Mouse (Mus musculus) lung, adult 18-20 months (tissue): ENCODE data around the gene Tcl1b2.
"Not testable (repeated sequence)": the region's sequence is repeated elsewhere in the genome, so short reads cannot be mapped to it uniquely, and the experiment has no call there.

Experiments
- DNase-seq, 2 experiments: peaks; one replicate each; pipeline ENCODE4 v3.0.0; 2022; ENCODE audit warnings: mixed read lengths in 2 of 2

The Tcl1b2 gene

DNA sequence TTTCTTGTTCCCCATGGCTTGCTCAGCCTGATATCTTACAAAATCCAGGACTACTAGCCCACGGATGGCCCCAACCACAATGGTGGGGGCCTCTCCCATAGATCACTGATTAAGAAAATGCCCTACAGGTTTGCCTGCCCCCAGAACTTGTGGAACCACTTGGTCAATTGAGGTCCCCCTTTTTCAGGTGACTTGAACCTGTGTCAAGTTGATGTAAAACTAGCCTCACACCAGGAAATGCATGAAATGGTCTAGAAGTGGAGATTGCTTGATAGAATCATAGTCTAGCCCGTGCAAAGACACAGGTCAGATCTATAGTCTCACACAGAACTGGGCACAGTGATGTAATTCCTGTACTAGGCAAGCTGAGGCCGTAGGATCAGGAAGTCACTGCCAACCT lies at the start of gene Tcl1b2:
Gene Tcl1b2, plus strand, starts transcription at position 301 of the 400 bp plus-strand sequence.
- no peak for DNase-seq

DNA sequence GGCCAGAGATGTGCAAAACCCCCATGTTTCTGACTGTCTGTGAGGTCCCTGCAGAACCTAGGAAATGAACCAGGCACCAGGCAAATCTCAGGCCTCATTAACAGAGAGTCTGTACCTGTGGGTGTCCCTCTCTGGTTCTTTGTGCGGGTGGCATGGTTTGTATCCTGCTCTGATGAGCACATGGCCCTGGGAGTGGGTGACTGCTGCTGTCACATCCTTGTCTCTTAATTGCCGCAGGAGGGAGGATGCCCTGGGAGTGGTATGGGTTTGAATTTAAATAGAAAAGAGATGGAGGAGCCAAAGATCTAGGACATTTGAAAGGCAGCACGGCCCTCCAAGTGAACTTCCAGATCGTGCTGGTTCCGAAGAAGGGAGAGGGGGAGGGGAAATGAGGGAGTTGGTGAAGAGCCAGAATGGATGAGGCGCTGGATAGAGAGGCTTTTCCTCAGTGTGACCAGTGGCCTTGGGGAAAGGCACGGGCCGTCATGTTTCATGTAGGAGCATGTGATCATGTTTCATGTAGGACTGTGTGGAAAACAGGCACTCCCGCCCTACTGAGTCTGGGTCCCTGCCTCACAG lies 46.3 kb upstream of the Tcl1b2 start:
- DNase-seq: no peak

DNA sequence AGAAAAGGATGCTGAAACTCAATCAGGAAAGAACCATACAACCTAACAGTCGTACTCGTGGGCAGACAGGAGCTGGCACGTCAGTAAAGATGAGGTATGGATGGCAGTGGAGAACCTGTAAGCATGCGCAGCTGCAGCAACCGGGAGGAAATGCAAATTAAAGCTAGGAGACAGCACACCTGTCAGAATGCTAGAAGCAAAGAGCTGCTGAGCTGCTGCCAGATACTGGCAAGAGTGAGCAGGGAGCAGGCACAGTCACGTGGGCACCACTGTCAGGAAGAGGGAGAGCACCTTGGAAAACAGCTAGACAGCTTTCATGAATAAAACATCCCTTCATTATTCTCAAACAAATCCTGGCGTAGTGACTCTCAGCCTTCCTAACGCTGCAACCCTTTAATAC lies 42.9 kb upstream of the Tcl1b2 start:
- no peak for DNase-seq

DNA sequence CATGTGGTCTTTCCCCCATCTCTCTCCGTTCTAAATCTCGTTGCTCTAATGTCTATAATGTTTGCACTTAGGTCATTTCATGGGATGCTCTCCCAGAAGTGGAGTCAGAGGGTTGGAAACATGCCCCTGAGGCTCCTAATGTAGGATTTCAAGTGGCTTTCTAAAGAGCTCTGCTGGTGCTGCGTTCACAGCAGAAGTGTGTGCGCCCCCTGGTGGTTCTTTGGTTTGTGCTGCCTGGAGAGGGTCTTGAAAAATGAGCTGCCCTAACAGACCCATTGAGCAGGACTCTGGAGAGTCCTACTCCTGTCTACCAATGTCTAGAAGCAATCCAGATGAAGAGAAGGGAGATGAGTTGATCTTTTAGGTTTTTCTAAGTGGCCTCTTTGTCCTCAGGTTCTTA lies 41.8 kb upstream of the Tcl1b2 start:
- peak; percentile 49 to 64 for DNase-seq

DNA sequence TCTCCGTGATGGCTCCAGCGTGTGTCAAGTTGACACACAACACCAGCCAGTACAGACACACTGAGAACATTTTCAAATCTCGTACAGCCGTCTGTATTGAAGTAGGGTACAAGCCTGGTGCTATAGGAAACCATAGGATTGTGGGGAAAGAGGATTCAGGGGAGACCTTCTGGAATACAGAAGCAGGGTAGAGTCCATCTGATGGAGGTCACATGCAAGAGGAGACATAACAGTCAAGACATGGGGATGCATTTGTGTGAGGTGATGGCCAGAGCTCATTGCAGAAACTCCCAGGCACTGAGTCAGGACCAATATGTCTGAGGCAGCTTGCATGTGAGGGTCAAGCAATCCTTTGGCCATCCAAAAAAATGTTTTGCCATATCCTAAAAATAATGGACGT lies 40.5 kb upstream of the Tcl1b2 start:
- no peak for DNase-seq

DNA sequence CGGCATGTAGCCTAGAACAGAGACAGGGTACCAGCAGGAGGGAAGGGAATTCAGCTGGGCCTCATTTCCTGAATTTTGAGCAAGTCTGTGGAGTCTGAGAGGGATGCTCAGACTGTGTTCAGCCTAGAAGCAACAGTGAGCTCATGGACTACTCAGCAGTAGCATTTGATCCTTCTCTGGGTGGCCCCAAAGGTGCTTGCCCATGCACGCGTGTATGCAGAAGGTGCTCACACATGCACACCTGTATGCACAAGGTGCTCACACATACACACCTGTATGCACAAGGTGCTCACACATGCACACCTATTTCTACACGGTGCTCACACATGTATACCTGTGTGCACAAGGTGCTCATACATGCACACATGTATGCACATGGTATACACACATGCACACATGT lies 37.0 kb upstream of the Tcl1b2 start:
- DNase-seq: no peak

DNA sequence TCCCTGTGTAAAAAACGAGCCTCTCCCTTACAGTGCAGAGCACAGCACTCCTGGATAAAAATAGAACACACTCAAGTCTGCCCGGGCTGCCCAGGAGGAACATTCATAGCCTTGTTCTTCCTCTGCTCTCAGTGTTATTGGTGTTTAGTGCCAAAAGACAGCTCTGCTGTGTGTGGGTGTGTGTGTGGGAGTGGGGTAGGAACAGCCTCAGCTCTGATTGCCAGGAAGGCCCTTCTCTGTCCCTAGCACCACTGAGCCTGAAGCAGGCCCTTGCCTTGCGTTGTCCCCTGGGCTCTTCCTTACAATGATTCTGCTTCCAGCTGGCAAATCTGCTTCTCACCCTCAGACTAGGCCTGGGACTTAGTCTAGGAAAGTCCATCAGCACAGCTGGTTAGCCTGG lies 36.4 kb upstream of the Tcl1b2 start:
- no peak for DNase-seq

DNA sequence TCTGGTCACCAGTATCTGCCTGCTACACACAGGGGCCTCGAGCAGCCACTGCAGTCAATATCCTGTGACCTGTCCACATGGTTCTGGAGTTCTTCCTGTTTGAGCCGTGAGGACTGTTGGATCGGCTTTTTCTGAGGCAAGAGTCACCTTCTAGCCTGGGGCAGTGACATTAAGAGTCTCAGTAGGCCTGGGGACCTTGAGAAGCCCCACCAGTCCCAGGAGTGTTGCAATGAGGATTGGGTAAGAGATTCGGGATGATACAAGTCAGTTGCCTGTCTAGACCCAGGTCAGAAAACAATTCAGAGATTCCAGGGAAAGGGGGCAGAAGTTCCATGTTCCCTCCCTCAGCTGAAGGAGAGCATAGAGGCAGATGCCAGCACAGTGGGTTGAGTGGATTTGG lies 36.0 kb upstream of the Tcl1b2 start:
- DNase-seq: no peak

DNA sequence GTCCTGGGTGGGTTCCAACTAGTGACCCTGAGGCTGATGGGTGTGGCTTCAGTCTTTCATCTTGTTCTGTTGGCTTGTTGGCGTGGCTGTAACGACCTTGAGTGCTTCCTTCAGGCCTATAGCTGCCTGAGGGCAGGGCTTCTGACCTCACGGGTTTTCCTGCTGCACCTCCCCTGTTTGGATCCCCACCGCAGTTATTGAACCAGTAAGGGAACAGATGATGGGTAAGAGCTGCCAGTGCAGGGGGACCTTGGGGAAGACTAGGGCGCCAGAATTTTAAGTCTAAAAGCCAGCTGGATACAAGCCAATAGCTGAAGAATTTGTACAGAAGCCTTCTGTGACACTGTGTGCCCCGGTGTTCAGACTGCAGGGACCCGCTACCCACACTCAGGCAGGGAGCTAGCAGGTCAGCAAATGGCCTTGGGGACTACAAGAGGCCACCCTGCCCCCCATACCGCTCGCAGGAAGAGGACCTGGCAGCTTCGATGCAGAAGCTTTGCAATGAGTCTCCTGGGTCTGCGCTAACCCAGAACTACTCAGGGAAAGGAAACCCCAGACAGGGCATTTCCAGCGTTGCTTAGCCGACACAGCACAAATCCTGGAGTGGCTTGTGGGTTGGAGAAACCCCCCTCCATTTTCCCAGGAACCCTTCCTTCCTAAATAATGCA lies 33.4 kb upstream of the Tcl1b2 start:
- DNase-seq: no peak

DNA sequence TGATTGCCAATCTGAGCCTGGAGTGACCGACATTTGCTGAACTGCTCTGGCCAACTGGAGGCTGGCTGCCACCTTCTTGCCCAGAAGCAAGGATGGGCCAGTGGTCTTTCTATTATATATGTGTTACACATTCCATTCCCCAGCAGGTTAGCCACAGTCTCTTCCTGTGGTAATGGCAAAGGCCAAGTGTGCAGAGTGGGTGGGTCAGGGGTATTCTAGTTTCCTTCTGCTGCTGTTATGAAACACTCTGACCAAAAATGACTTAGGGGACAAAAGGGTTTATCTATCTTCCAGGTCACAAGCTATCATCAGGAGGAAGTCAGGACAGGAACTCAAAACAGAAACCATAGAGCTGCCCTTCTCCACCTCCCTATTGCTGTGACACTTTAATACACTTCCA lies 29.2 kb upstream of the Tcl1b2 start:
- DNase-seq: no peak

DNA sequence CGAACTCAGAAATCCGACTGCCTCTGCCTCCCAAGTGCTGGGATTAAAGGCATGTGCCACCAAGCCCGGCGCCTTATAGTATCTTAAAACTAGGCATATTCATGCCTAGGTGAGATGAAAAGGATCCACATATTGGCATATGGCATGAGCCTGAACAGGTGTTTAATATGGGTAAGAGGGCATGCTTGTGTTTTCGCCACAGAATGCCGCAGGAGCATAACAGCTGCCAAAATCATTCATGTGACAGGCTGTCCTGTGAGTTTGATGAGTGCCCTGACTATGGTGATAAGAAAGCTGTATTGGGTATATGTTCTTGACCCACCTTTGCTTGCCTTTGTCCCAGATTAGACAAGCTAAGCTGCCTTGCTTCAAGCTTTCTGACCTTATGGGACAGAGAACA lies 20.5 kb upstream of the Tcl1b2 start:
- DNase-seq: no peak

DNA sequence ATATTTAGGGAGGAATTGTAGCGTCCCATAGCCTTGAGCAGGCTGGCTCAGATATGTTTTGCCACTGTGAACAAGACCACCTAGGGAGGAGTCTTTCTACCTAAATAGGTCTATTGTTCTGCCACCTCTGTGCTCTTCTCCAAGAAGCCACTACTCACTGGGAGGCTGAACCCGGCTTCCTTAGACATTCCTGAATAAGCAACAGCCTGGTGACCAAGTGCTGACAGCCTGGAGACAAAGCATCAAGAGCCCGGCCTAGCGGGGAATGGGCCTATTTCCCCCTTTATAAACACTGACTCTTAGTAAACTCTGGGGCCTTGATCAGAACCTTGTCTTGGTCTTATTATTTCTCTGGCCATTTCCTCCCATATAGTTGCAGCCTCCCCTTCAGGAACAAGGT lies 19.3 kb upstream of the Tcl1b2 start:
- no peak for DNase-seq

DNA sequence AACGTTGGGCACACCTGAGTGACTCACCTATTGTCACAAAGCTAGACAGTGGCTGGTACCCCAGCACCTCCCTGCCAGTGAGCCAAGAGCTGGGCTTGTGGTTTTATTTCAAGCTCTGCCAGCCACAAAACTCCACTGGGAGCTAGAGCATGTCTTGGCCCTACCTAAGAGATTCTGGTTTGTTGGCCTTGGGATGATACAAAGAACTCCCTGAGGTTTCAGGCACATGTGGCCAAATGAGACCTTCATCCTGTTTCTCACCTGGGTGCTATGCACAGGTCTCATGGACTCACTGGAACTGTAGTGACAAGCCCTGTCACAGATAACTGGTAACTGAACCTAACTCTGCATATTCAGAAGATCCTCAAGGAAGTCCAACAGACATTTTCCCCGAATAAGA lies 18.2 kb upstream of the Tcl1b2 start:
- no peak for DNase-seq

DNA sequence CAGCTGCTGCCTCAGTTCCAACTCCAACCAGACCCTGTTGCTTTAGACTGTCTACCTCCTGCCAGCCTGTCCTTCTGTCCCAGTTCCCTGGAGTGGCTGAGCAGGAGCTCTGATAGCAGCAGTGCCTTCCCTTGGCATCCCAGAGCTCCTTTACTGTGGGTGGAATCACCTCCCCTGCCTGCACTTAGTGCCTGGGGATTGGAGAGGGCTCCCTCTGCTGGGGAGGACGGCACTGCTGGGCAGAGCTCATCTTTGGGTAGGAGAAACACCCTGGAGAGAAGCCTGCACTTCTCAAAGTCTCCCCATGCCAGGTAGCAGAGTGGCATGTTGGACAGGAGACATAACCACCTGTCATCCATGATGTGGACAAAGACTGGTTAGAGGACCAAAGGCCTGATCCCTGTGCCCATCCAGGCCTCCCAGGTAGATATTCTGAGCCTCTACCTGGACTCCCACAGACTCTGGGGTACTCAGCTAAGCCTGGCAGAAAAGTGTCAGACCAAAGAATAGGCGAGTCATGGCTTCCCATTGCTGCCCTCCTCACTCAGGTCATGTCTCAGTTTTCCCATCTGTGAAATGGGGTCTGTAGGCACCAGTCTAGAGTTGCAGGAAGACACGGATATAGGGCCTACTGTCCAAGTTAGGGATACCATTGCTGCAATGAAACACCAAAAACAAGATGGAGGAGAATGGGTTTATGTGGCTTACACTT lies 16.2 kb upstream of the Tcl1b2 start:
- not testable (repeated sequence) for DNase-seq

DNA sequence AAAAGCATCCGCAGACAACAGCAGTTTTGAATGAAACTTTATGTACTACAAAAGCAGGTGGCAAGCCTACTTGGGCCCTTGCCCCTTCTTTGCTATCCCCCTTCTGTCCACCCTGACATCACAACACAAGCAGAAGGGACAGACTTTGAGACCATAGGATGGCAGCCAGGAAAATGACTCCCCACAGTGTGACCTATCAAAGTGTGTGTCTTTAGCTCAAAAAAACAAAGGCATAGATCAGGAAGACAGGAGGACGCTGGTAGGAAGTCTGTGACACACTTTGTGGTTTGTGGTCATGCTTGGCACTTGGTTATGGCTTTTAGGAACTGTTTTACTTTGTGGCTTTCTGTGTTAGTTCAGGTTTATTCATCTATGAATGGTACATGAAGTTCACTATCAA lies 11.6 kb upstream of the Tcl1b2 start:
- DNase-seq: not testable (repeated sequence)

DNA sequence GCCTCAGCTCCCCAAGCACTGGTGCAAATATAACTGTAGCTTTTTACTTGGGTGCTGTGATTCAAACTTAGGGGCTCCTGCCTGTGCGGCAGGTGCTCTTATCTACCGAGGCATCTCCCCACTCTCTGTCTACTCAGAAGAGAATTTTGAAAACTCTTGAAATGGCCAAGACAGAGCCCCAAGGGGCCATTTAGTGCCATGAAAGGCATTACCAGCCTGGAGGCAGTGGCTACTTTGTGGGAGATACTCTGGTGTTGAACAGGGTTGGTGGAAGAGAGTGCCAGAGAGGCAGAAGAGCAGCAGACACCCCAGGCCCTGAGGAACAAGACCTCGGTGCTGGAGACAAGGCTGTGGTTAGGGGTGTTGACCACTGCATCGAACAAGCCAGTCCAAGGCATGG lies 11.0 kb upstream of the Tcl1b2 start:
- DNase-seq: not testable (repeated sequence)

DNA sequence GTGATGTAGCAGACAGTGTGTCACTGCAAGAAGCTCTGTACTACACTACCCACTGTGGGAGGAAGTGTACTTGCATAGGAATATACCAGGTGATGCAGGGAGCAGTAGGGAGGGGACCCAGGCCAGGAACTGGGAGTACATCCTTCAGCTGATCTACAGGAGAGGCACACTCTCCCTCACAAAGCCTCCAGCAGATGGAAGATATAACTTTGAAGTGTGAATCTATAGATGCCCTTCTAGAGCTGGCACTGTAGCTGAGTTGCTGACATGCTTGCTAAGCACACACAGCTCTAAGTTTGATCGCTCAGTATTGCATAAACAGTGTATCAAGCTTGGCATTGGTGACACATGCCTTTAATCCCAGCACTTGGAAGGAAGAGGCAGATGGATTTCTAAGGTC lies 8.1 kb upstream of the Tcl1b2 start:
- DNase-seq: not testable (repeated sequence)

DNA sequence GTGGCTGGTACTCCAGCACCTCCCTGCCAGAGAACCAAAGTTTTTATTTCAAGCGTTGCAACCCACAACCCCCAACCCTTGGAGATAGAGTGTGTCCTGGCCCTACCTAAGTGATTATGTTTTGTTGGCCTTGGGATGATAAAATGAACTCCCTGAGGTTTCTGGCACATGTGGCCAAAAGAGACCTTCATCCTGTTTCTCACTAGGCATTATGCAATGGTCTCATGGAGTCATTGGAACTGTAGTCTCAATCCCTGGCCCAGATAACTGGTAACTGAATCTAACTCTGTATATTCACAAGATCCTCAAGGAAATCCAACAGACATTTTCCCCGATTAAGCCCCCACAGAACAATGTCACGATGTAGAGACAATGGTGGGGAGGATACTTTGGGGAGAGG lies 2.7 kb upstream of the Tcl1b2 start:
- DNase-seq: no peak

DNA sequence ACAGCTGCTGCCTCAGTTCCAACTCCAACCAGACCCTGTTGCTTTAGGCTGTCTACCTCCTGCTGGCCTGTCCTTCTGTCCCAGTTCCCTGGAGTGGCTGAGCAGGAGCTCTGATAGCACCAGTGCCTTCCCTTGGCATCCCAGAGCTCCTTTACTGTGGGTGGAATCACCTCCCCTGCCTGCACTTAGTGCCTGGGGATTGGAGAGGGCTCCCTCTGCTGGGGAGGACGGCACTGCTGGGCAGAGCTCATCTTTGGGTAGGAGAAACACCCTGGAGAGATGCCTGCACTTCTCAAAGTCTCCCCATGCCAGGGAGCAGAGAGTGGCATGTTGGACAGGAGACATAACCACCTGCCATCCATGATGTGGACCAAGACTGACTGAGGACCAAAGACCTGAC lies 886 bp upstream of the Tcl1b2 start:
- not testable (repeated sequence) for DNase-seq

DNA sequence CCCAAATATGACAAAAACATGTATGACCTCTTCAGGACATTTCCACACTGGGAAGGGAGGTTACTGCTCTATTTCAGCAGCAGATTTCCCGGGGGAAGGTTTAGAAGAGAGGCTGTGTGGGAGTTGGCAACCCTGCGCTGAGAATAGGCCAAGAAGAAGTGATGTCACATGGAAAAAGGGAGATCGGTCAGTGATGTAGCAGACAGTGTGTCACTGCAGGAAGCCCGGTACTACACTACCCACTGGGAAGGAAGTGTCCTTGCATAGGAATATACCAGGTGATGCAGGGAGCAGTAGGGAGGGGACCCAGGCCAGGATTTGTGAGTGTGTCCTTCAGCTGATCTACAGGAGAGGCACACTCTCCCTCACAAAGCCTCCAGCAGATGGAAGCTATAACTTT lies 9.5 kb downstream of the Tcl1b2 start:
- not testable (repeated sequence) for DNase-seq

DNA sequence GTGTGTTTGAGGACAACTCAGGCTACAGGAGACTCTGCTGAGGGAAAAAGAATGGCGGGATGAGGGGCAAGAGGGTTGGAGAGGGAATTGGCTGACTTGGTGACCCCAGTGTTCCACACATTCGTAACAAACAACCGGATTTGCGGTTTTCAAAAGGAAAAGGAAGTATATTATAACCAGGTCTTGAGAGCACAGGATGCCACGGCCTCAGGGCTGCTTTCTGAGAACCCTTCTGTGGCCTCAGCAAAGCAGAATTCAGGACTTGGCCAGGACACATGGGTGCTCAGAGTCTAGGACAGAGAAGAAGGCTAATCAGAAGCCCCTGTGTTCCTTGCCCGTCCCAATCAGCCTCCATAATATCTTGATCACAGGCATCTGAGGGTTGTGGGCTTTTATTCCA lies 13.0 kb downstream of the Tcl1b2 start:
- no peak for DNase-seq

DNA sequence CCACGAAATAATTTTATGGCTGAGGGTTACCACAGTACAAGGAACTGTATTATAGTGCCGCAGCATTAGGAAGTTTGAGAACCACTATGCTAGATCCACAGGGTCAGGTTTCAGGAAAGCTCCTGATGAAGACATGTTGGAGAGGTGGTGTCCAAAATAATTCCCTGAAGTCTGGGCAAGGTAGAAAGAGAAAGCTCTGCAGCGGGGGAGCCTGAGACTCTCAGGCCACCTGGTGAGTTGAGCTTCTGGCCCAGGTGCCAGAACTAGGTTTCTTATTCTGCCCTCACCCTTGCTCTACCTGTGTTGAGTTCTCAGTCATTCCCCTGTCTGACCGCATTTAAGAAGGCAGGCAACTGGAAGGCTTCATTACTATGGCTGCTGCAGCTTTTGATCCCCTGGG lies 13.6 kb downstream of the Tcl1b2 start, which contains the start of gene Tcl1b1:
Gene Tcl1b1, plus strand, starts transcription at position 301 of the 400 bp plus-strand sequence.
- no peak for DNase-seq

DNA sequence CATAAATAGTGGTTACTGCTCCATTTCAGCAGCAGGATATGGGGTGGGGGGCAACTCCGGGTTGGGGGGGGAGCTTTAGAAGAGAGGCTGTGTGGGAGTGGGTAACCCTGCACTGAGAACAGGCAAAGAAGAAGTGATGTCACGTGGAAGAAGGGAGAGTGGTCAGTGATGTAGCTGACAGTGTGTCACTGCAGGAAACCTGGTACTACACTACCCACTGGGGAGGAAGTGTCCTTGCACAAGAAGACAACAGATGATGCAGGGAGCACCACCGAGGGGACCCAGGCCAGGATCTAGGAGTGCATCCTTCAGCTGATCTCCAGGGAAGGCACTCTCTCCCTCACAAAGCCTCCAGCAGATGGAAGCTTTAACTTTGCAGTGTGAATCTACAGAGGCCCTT lies 20.9 kb downstream of the Tcl1b2 start:
- DNase-seq: no peak

DNA sequence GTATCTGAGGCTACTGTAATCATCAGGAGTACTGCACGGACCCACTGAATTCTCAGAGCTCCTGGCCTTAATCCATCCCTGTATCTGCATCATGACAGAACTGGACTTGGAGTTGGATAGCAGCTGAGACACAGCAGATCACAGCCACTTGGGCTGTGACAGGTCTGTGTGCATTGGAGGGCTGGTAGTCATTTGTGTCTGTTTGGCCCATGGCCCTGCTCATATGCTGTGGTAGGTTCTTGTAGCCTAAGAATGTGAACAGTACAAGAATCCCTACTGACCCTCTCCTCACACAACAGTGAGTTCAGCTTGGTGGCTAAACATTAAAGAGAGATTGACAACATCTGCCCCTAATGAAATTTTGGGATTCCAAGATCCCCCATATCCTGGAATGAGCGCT lies 27.6 kb downstream of the Tcl1b2 start:
- no peak for DNase-seq
